Mouse (Mus musculus) v-Abl transformed pro-B cells (cell line): ENCODE data around the gene Ankrd17.

ENCODE experiments used
- in situ Hi-C, 2 experiments: fragments of 400-800 bp; cut with MboI; formaldehyde crosslinking; loops; one replicate each; pipeline ENCODE4 v1.15.1; 2025; ENCODE audit not compliant: unreplicated experiment in 2 of 2

The Ankrd17 gene

GRCm38 (mm10) chr5:90339953-90340343 is 26.4 kb downstream of the Ankrd17 start:
- in situ Hi-C loops = no loop called here

GRCm38 (mm10) chr5:90339129-90339952 is 27.0 kb downstream of the Ankrd17 start:
- in situ Hi-C loops = no loop called here

- in situ Hi-C loops = no loop called here
Observed at GRCm38 (mm10) chr5:90338177-90339091, 27.9 kb downstream of the Ankrd17 start.

- in situ Hi-C loops = no loop called here
Observed at GRCm38 (mm10) chr5:90332478-90332877, 33.9 kb downstream of the Ankrd17 start.

- in situ Hi-C loops = no loop called here
Observed at GRCm38 (mm10) chr5:90331071-90331470, 35.3 kb downstream of the Ankrd17 start.

GRCm38 (mm10) chr5:90298396-90298795 is 68.0 kb downstream of the Ankrd17 start:
- in situ Hi-C loops = no loop called here

GRCm38 (mm10) chr5:90289887-90290286 is 76.5 kb downstream of the Ankrd17 start:
- in situ Hi-C loops = loop anchor here (5.0 kb wide), 2 partner anchors 67 to 72 kb away; no protein-coding TSS in a partner anchor

- in situ Hi-C loops = no loop called here
Observed at GRCm38 (mm10) chr5:90286559-90286958, 79.8 kb downstream of the Ankrd17 start.

- in situ Hi-C loops = no loop called here
Observed at GRCm38 (mm10) chr5:90280061-90280460, 86.3 kb downstream of the Ankrd17 start.

- in situ Hi-C loops = loop anchor here in 1 of 2 experiments (5.0 kb wide), 1 partner anchor 37 kb away; no protein-coding TSS in a partner anchor
Observed at GRCm38 (mm10) chr5:90279418-90279817, 87.0 kb downstream of the Ankrd17 start.

GRCm38 (mm10) chr5:90277443-90277842 is 88.9 kb downstream of the Ankrd17 start:
- in situ Hi-C loops = loop anchor here in 1 of 2 experiments (5.0 kb wide), 1 partner anchor 35 kb away; no protein-coding TSS in a partner anchor

- in situ Hi-C loops = loop anchor here in 1 of 2 experiments (5.0 to 25.0 kb wide), 3 partner anchors 33 to 1787 kb away; partner anchors contain the start of gene Dck
Observed at GRCm38 (mm10) chr5:90274806-90275205, 91.6 kb downstream of the Ankrd17 start.

- in situ Hi-C loops = loop anchor here in 1 of 2 experiments (25.0 kb wide), 2 partner anchors 1500 to 1800 kb away; partner anchors contain the start of gene Dck
Observed at GRCm38 (mm10) chr5:90262230-90262629, 104.1 kb downstream of the Ankrd17 start.

GRCm38 (mm10) chr5:90257023-90257422 is 109.4 kb downstream of the Ankrd17 start:
- in situ Hi-C loops = loop anchor here in 1 of 2 experiments (25.0 kb wide), 2 partner anchors 1495 to 1805 kb away; partner anchors contain the start of gene Dck

GRCm38 (mm10) chr5:90247503-90247902 is 118.9 kb downstream of the Ankrd17 start:
- in situ Hi-C loops = loop anchor here (25.0 kb wide), 1 partner anchor 1715 kb away; the partner anchor contains the start of gene Rchy1 (in 2 of the 2)

GRCm38 (mm10) chr5:90246987-90247386 is 119.4 kb downstream of the Ankrd17 start:
- in situ Hi-C loops = loop anchor here (25.0 kb wide), 1 partner anchor 1715 kb away; the partner anchor contains the start of gene Rchy1 (in 2 of the 2)

GRCm38 (mm10) chr5:90246567-90246966 is 119.8 kb downstream of the Ankrd17 start:
- in situ Hi-C loops = loop anchor here (25.0 kb wide), 1 partner anchor 1716 kb away; the partner anchor contains the start of gene Rchy1 (in 2 of the 2)

- in situ Hi-C loops = loop anchor here (25.0 kb wide), 1 partner anchor 1717 kb away; the partner anchor contains the start of gene Rchy1 (in 2 of the 2)
Observed at GRCm38 (mm10) chr5:90245416-90245815, 121.0 kb downstream of the Ankrd17 start.

- in situ Hi-C loops = loop anchor here (25.0 kb wide), 1 partner anchor 1727 kb away; the partner anchor contains the start of gene Rchy1 (in 2 of the 2)
Observed at GRCm38 (mm10) chr5:90235217-90235616, 131.2 kb downstream of the Ankrd17 start.

- in situ Hi-C loops = loop anchor here (25.0 kb wide), 1 partner anchor 1729 kb away; the partner anchor contains the start of gene Rchy1 (in 2 of the 2)
Observed at GRCm38 (mm10) chr5:90233305-90233704, 133.1 kb downstream of the Ankrd17 start.
